Mouse (Mus musculus): ENCODE measurements around the gene Vps18.

Gene Vps18

GRCm38 (mm10) chr2:119292281-119292680, 3.7 kb downstream of the Vps18 start:
- DNase-seq (ENCODE audit: low spot score in 2 of 2) = no peak

- no peak for DNase-seq (ENCODE audit: low spot score in 2 of 2)
Observed at GRCm38 (mm10) chr2:119292852-119293251, 4.3 kb downstream of the Vps18 start.

- no peak for DNase-seq (ENCODE audit: low spot score in 2 of 2)
Observed at GRCm38 (mm10) chr2:119293311-119293710, 4.8 kb downstream of the Vps18 start.

GRCm38 (mm10) chr2:119293776-119294390, 5.3 kb downstream of the Vps18 start:
- no peak for DNase-seq (ENCODE audit: low spot score in 2 of 2)

GRCm38 (mm10) chr2:119294411-119294810, 5.9 kb downstream of the Vps18 start:
- no peak for DNase-seq (ENCODE audit: low spot score in 2 of 2)

- no peak for DNase-seq (ENCODE audit: low spot score in 2 of 2)
Observed at GRCm38 (mm10) chr2:119296756-119297155, 8.2 kb downstream of the Vps18 start.

- DNase-seq (ENCODE audit: low spot score in 2 of 2) = no peak
Observed at GRCm38 (mm10) chr2:119297506-119297905, 9.0 kb downstream of the Vps18 start.

- DNase-seq (ENCODE audit: low spot score in 2 of 2) = peak; percentile 40 to 46
Observed at GRCm38 (mm10) chr2:119298330-119298729, 9.8 kb downstream of the Vps18 start.

GRCm38 (mm10) chr2:119298839-119299238, 10.3 kb downstream of the Vps18 start:
- no peak for DNase-seq (ENCODE audit: low spot score in 2 of 2)

- DNase-seq (ENCODE audit: low spot score in 2 of 2) = peak; percentile 90
Observed at GRCm38 (mm10) chr2:119299981-119300818, 11.7 kb downstream of the Vps18 start.

- no peak for DNase-seq (ENCODE audit: low spot score in 2 of 2)
Observed at GRCm38 (mm10) chr2:119300819-119301493, 12.4 kb downstream of the Vps18 start.

GRCm38 (mm10) chr2:119302876-119303275, 14.3 kb downstream of the Vps18 start:
- DNase-seq (ENCODE audit: low spot score in 2 of 2) = no peak

GRCm38 (mm10) chr2:119304391-119304790, 15.9 kb downstream of the Vps18 start:
- DNase-seq (ENCODE audit: low spot score in 2 of 2) = no peak

- no peak for DNase-seq (ENCODE audit: low spot score in 2 of 2)
Observed at GRCm38 (mm10) chr2:119304798-119305208, 16.3 kb downstream of the Vps18 start.

GRCm38 (mm10) chr2:119311544-119311943, 23.0 kb downstream of the Vps18 start:
- no peak for DNase-seq (ENCODE audit: low spot score in 2 of 2)

- no peak for DNase-seq (ENCODE audit: low spot score in 2 of 2)
Observed at GRCm38 (mm10) chr2:119312380-119312958, 23.9 kb downstream of the Vps18 start.

- DNase-seq (ENCODE audit: low spot score in 2 of 2) = no peak
Observed at GRCm38 (mm10) chr2:119313780-119314479, 25.4 kb downstream of the Vps18 start.

- no peak for DNase-seq (ENCODE audit: low spot score in 2 of 2)
Observed at GRCm38 (mm10) chr2:119314742-119315310, 26.3 kb downstream of the Vps18 start.

GRCm38 (mm10) chr2:119318043-119318710, 29.6 kb downstream of the Vps18 start:
- DNase-seq (ENCODE audit: low spot score in 2 of 2) = no peak

GRCm38 (mm10) chr2:119320571-119320970, 32.0 kb downstream of the Vps18 start:
- no peak for DNase-seq (ENCODE audit: low spot score in 2 of 2)

Measured in spleen, postnatal 36 days (tissue).